Mouse (Mus musculus): ENCODE data around the gene Psme2.

- TF ChIP-seq GATA1 (IDR thresholded peaks at IDR 0.05; ENCODE audit: borderline replicate concordance, low read length) (no peak), FLI1 (IDR thresholded peaks at IDR 0.05; ENCODE audit: low read length) (no peak)
Measured at GRCm38 (mm10) chr14:55584702-55585565, 6.0 kb downstream of the Psme2 start, which contains the start of gene Emc9.

Data from megakaryocyte, embryonic 14.5 days (primary cell).